Mouse (Mus musculus) neutrophil, adult 5-6 weeks (primary cell): ENCODE results near the gene Abcg4. TPM values are rescaled to one million over a fixed set of nuclear protein-coding genes. Genes with fewer than 3 reads are reported as not detected.
"Not testable (repeated sequence)": the region's sequence is repeated elsewhere in the genome, so short reads cannot be mapped to it uniquely, and the experiment has no call there.

Experiments used
- ATAC-seq: fragments of 151-379, 151-347 bp; 2 replicates; pipeline ENCODE4 v1.8.0; 2017; ENCODE audit warnings: mild to moderate bottlenecking, moderate TSS enrichment; ENCODE audit not compliant: insufficient number of reproducible peaks, poor library complexity, low FRiP score, severe bottlenecking; ENCODE audit errors: extremely low read depth
- total RNA-seq: library from RNA; stranded (forward); fragments of 200-1000 nt; gene quantifications from 2 replicates; pipeline ENCODE4 v1.2.3, GENCODE M21; 2017

The Abcg4 gene
- total RNA-seq = 1.4 TPM in 1 of 2 replicates, not detected in the other

DNA sequence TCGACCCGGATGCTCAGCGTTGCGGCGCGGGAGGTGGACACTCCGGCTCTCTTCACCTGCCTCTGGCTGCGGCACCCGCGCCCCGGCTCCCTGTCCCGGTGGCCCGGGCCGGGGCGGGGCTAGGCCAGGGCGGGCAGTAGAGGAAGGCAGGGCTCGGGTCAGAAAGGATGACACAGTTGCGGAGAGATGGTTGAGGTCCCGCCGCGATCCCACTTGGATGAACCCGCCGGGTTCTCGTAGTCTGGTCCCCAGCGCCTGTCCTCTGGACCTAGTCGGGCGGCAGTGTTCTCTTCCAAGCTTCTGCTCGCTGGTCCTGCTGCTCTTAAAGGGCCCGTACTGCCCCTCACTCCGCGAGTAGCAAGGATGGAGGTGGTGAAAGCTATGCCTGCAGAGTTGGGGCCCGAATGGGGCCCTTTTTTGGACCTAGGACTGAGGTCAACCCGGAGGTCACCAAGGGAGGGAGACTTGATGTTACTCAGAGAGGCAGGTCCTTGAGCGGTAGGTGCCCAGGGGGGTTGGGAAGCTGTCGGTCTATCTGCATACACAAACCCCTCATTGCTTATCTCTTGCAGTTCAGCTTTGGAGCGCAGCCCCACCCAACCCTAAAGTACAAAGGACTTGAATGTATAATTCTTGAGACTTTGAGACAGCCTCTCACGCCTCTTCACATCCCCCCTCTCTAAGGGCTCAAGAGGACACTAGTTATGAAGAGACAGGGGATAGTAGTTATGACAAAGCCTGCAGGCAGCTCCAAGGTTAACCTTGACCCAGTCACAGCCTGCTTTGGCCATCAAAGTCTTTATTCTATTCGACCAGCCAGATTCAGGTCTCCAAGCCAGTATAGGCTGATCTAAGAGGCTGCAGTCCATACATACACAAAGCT lies at the start of gene Abcg4:
Abcg4 (minus strand) TSS at position 540 of the 883 bp plus-strand sequence.
- no peak for ATAC-seq

DNA sequence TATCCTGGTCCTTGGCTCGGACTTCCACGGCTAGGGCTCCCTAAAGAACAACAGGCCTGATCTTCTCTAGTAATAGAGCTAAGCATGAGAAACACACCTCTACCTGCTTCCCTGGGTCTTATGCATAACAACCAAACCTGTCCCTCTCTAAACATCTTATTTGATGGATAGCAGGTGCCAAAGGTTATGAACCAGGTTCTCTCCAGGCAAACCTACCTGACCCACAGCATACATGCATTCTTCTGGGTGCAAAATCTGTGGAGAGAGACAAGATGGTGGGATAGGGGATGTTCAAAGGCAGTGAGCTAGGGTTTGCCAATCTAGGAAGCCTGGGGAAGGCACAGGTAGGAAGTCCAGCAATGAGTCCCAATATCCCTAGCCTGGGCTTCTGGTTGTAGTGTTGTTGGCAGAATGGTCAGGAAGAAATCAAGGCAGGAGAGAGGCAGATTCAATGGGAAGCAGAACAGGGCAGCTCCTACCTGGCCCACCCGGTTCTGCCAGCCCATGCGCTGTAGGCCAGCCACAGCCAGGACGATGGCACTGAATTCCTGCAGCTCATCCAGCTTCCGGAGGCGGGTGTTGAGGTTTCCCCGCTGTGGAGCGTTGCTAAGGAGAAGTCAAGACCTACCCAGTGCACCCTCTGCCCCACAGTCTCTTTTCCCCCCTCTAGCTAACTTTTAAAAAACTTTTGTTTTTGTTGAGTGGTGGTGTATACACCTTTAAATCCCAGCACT lies 49.2 kb upstream of the Abcg4 start:
- ATAC-seq = no peak

DNA sequence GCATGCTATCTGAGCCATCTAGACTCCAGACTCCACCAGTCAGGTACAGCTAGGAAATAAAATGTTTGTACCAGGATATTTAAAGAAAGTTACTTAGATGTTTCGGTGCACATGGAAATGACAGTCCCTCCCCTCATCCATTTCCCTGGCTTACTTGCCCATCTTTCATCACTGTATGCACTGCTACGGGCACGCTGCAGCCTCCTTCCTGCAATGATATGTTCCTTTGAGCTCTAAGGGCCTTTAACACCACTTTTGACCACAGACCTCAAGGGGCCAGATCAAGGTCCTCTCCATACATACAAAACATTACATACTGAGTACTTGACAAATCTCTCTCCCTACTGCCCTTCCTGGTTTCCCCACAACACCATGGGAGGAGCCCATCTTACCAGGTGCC lies 48.5 kb upstream of the Abcg4 start:
- ATAC-seq = no peak

DNA sequence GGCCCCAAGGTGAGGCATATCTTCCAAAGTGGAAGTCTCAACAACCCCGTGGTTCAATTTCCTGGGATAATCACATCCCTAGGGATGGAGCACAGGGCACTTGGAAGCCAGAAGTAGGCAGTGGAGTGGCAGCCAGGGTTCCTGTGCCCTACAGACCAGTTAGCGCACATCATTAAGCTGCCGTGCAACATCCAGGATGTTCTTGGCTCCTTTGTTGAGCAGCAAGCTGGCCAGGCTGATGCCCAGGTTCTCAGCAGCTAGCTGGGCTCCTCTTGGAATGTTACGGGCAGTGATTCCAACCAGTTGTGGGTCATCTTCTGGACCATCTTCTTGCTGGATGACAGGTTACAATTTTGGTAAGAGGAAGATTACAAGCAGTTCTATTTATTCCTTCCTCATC lies 48.1 kb upstream of the Abcg4 start:
- ATAC-seq = not testable (repeated sequence)

DNA sequence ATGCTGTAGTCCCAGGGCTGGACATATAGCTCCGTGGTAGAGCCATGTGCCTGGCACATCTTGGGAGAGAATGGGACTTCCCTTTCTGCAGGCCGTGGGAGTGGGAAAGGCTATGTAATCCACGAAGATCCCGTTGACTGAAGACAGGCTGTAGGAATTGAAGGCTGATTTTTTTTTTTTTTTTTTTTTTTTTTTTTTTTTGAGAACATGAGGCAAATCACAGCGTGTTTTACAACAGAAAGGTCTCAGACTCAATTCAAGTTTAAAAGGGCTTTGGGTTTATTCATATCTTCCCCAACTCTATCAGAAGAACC lies 47.6 kb upstream of the Abcg4 start:
- ATAC-seq = no peak

DNA sequence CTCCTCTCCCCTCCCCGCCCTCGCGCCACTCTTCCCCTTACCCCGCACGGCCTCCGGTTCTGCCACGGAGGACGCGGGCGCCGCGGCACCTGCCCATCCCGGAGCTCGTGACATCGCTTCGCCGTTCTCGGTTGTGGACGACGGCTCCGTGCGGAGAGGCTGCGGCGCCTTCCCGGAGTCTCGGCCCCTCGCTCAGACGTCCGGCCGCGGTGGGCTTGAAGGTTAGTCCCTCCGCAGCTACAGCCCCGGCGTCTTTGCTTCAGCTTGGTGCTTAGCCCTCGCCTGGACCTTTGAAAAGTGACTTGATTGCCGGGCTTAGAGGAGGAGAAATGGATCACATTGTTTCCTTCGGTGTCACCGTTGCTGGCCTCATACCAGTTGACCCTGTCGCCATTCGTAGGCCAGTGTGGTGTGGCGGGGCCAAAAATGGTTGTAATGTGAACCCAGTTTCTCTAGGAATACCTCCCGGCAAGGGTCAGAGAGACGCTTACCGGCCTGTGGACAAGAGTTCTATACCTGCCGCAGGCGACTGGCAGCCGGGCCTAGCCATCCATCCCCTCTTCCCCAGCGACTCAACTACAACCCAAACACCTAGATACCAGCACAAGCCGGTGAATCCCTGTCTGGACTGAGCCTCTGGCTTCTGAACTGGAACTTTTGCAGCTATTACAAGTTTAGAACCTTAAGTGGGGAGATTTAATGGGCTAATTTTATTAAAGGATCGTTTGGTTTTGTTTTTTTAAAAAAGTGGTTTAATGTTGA lies 47.1 kb upstream of the Abcg4 start:
- no peak for ATAC-seq

DNA sequence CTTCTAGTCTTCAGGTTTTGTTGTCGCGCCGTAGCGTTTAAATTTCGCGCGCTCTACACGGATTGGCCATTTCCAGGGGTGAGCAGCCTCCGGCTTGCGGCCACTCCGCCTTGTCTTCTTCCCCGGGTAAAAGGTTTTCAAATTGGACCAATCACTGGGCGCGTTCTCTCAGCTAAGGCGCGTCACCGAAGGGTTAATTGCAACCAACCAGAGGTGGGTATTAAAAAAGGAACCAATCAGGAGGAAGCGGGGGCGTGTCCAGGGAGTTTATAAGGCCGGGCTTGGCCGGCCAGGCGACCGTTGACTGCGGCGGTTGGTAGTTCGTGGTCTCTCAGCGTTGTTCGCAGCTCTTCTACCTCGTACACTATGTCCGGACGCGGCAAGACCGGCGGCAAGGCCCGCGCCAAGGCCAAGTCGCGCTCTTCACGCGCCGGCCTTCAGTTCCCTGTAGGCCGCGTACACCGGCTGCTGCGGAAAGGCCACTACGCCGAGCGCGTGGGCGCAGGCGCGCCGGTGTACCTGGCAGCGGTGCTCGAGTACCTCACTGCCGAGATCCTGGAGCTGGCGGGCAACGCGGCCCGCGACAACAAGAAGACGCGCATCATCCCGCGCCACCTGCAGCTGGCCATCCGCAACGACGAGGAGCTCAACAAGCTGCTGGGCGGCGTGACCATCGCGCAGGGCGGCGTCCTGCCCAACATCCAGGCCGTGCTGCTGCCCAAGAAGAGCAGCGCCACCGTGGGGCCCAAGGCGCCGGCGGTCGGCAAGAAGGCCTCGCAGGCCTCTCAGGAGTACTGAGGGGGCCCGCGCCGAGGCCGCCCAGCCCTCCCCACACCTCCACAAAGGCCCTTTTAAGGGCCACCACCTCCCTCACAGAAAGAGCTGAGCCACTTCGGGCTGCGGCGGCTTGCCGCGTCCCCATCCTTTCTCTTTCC lies 46.2 kb upstream of the Abcg4 start, which contains the start of gene H2afx:
H2afx (plus strand) TSS at position 299 of the 935 bp plus-strand sequence.
- peak; percentile 96 for ATAC-seq

DNA sequence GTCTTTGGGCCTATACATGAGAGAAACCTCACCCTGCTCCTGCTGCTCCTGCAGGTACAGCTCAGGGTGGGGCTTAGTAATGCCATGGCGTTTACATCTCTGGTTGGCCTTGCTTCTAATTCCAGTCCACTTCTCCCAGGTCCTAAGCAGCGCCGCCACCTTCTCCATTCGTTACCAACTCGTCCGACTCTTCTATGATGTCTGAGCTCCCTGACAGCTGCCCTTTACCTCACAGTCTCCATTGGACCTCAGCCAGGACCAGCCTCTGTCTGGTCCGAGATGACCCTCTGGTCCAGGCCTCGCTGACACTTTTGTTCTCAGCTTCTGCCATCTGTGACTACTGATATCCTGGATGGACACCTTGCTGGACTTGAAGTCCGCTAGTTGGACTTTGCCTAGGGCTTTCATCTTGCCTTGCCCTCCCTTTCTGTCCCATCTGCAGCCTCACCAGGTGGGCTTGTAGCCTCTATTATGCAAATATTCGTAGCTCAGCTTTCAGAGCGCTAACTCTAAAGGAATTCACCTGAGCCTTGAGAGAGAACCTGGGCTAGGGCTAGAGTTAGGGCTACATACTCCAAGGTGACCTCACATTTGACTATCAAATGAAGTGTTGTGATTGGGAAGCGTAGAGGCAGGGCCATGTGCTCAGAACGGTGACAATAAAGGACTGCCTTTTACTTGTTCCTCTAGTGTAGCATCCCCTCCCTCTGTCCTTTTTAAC lies 44.7 kb upstream of the Abcg4 start:
- no peak for ATAC-seq

DNA sequence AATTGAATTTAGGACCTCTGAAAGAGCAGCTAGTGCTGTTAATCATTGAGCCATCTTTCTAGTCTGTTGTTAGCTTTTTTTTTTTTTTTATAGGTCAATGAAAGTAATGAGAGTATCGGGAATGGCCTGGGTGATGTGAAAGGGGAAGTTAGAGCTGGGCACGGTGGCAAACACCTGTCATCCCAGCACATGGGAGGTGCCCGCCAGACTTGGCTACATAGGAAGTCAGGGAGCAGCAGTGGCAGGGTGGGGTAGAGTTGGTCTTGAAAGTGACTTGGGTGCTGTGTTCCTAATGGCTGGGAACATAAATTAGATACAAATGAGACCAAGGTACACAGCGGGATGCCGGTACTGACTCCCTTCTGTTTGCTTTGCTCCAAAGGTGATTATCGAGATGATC lies 42.3 kb upstream of the Abcg4 start:
- ATAC-seq = no peak

DNA sequence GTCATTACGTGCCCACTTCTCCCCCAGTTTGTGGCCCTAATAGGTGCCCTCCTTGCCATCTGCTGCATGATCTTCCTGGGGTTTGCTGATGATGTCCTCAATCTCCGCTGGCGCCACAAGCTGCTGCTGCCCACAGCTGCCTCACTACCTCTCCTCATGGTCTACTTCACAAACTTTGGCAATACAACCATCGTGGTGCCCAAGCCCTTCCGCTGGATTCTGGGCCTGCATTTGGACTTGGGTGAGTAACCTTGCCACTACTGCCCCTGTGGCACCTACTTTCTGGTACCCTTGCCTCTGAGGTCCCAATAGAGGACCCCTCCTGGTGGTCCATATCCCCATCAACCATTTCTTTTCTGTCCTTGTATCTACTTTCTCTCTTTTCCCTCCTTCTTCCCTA lies 39.5 kb upstream of the Abcg4 start:
- no peak for ATAC-seq

DNA sequence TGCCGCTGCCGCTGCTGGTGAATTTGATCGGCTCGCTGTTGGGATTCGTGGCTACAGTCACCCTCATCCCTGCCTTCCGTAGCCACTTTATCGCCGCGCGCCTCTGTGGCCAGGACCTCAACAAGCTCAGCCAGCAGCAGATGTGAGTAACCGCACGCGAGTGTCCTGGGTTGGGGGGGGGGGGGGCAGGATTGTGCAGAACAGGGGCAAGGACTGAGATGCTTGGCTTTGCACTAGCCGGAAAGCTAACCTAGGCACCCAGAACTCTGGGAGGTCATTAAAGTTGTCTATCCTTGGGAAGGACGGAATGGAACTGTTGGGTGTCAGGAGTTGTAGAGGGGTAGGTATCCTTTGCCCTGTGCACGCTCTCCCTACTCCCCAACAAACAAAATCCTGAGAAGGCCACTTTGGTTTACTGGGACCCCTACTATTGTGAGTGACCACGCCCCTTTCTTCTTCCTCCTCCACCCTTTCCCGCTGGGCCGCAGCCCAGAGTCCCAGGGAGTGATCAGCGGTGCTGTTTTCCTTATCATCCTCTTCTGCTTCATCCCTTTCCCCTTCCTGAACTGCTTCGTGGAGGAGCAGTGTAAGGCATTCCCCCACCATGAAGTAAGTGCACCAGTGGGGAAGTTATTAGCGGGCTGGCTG lies 38.8 kb upstream of the Abcg4 start:
- ATAC-seq = no peak

DNA sequence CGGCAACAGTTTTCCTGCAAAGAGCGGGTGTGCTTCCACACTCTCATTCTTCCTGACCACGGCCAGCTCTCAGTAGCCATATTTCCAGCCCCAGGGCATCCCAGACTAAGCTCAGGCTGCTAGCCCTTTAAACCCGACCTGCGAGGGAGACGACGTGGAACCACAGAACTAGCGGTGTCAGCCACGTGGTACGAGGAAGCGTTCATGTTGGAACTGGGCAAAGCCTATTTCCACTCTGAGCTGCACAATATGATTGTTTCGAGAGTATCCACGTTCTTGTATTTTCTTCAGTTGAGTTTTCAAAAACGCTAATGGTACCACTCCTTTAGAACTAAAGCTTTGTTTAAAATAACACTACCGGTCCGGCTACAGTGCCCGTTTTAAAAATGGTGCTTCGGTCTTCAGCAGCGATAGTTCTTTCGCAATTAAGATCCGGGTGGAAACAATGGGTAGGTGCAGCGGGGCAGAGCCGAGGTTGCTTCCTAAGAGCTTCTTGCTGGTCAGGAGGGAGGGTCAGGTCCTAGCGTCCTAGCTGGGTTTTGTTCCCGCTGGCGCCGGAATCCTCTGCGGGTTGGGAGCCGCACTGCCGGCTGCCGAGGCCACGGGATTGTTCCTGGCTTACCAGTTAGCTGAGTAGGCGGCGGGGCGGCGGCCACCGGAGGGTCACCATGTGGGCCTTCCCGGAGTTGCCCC lies 38.1 kb upstream of the Abcg4 start:
- peak; percentile 78 for ATAC-seq

DNA sequence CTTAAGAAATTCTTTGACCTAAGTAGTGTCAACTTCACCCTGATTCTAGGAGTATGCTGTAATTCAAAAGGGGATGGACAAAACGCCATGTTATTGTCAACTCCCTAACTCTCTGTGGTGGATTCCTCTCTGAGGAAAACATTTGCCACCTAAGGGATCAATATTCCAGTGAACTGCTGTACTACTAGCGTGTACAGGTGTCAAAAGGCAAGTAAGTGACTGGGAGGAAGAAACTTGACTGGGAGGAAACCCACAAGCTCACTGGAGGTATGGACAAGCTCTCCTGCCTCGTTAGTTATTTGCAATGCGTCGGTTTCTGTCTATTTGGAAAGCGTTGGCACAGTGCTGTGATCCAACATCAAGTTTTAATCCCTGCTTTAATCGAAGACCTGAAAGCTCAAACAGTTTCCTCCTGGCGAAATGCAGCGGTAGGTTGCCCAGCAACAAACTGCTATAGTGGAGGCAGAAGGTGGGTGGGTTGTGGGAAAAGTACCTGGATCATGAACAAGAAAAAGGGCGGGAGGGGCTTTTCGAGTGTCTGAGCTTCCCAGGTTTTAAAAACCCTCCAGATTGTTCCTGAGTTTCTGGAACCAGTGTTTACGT lies 37.5 kb upstream of the Abcg4 start, which contains the start of gene Dpagt1:
Dpagt1 (plus strand) TSS at position 252 of the 603 bp plus-strand sequence.
- ATAC-seq = no peak

DNA sequence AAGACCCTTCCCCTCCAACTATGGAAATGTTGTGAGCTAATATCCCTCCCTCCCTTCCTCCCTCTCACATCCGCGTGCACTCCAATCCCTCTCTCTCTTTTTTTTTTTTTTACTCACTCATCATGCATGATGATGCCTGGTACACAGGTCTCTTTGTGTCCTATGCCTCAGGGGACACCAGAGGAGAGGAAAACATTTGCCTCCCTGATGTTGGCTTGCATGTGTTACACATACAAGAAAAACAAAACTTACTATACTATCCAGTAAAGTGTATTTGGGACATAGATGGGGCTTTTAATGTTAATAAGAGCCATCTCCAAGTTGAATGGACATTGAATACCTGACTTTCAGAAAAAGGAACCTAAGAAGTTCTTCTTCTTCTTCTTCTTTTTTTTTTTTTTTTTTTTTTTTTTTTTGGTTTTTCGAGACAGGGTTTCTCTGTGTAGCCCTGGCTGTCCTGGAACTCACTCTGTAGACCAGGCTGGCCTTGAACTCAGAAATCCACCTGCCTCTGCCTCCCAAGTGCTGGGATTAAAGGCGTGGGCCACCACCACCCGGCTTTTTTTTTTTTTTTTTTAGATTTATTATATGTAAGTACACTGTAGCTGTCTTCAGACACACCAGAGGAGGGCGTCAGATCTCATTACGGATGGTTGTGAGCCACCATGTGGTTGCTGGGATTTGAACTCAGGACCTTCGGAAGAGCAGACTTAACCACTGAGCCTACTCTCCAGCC lies 36.8 kb upstream of the Abcg4 start:
- ATAC-seq = not testable (repeated sequence)

DNA sequence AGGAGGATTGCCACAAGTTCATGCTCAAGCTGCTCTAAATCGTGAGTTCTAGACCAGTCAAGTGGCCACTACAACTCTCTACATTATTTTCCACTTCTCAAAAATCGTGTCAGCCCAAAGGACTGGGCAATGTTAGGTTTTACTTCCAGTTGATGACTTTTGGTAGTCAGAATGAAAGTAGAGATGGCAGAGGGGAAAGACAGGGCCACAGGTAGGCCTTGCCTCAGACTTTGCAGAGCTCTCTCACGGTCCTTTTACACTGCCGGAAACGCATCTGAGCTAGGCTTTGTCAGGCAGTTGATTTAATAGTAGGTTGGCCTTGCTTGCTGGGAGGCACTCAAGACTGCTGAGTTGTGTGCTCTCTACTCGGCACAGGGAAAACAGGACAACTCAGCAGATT lies 35.7 kb upstream of the Abcg4 start:
- ATAC-seq = no peak

DNA sequence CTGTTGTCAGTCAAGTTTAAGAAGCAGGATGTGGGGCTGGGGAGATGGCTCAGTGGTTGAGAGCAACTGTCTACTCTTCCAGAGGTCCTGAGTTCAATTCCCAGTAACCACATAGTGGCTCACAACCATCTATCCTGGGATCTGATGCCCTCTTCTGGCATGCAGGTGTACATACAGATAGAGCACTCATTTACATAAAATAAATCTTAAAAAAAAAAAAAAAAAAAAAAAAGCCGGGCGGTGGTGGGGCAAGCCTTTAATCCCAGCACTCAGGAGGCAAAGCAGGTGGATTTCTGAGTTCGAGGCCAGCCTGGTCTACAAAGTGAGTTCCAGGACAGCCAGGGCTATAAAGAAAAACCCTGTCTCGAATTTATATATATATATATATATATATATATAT lies 35.2 kb upstream of the Abcg4 start:
- ATAC-seq = not testable (repeated sequence)
